Mouse (Mus musculus) bone marrow macrophage, adult 2 months (primary cell): ENCODE results near the gene Ypel3.

Experiments used
- CTCF ChIP-seq: IDR thresholded peaks from 2 replicates; pipeline ENCODE4 v1.5.1; 2012; ENCODE audit warnings: low read depth, mild to moderate bottlenecking, low read length, moderate library complexity
- POLR2A ChIP-seq: IDR thresholded peaks from 2 replicates; pipeline ENCODE4 v1.6.1; 2012; ENCODE audit warnings: mild to moderate bottlenecking, low read depth, low read length, borderline replicate concordance

- TF ChIP-seq CTCF (no peak), POLR2A (no peak)
These were observed 10.6 kb upstream of the Ypel3 start, which contains the start of gene Gdpd3 for GRCm38 (mm10) chr7:126766201-126766600.
